Mouse (Mus musculus): ENCODE results near the gene Rhobtb3.
A peak's percentile ranks its signal among the peaks of the same experiment; 100 is the strongest.

The Rhobtb3 gene

GRCm38 (mm10) chr13:75943189-75944043 lies at the start of gene Rhobtb3:
Gene Rhobtb3, minus strand, starts transcription at chr13:75943925.
- peak; percentile 95 for DNase-seq (ENCODE audit: low read depth, low spot score)

- peak; percentile 19 for DNase-seq (ENCODE audit: low read depth, low spot score)
Measured at GRCm38 (mm10) chr13:75992169-75993028, 48.7 kb upstream of the Rhobtb3 start.

GRCm38 (mm10) chr13:75988096-75988495 lies 44.4 kb upstream of the Rhobtb3 start:
- no peak for DNase-seq (ENCODE audit: low read depth, low spot score)

- DNase-seq (ENCODE audit: low read depth, low spot score): no peak
Measured at GRCm38 (mm10) chr13:75981901-75982300, 38.2 kb upstream of the Rhobtb3 start.

GRCm38 (mm10) chr13:75976649-75977048 lies 32.9 kb upstream of the Rhobtb3 start:
- DNase-seq (ENCODE audit: low read depth, low spot score): no peak

- no peak for DNase-seq (ENCODE audit: low read depth, low spot score)
Measured at GRCm38 (mm10) chr13:75976218-75976617, 32.5 kb upstream of the Rhobtb3 start.

GRCm38 (mm10) chr13:75975629-75976028 lies 31.9 kb upstream of the Rhobtb3 start:
- DNase-seq (ENCODE audit: low read depth, low spot score): no peak

GRCm38 (mm10) chr13:75974481-75974880 lies 30.8 kb upstream of the Rhobtb3 start:
- no peak for DNase-seq (ENCODE audit: low read depth, low spot score)

GRCm38 (mm10) chr13:75966850-75967249 lies 23.1 kb upstream of the Rhobtb3 start, which contains the start of gene Spata9:
Gene Spata9, plus strand, starts transcription at chr13:75967150.
- no peak for DNase-seq (ENCODE audit: low read depth, low spot score)

GRCm38 (mm10) chr13:75955357-75955992 lies 11.8 kb upstream of the Rhobtb3 start:
- DNase-seq (ENCODE audit: low read depth, low spot score): no peak

GRCm38 (mm10) chr13:75950295-75950694 lies 6.6 kb upstream of the Rhobtb3 start:
- DNase-seq (ENCODE audit: low read depth, low spot score): peak; percentile 30

- DNase-seq (ENCODE audit: low read depth, low spot score): peak; percentile 30
Measured at GRCm38 (mm10) chr13:75944044-75944820, 507 bp upstream of the Rhobtb3 start.

- DNase-seq (ENCODE audit: low read depth, low spot score): peak; percentile 61
Measured at GRCm38 (mm10) chr13:75942731-75943130, 994 bp downstream of the Rhobtb3 start.

GRCm38 (mm10) chr13:75941518-75942295 lies 2.0 kb downstream of the Rhobtb3 start:
- no peak for DNase-seq (ENCODE audit: low read depth, low spot score)

- DNase-seq (ENCODE audit: low read depth, low spot score): no peak
Measured at GRCm38 (mm10) chr13:75940791-75941517, 2.8 kb downstream of the Rhobtb3 start.

GRCm38 (mm10) chr13:75938866-75939265 lies 4.9 kb downstream of the Rhobtb3 start:
- DNase-seq (ENCODE audit: low read depth, low spot score): no peak

GRCm38 (mm10) chr13:75933287-75933686 lies 10.4 kb downstream of the Rhobtb3 start:
- no peak for DNase-seq (ENCODE audit: low read depth, low spot score)

- peak; percentile 68 for DNase-seq (ENCODE audit: low read depth, low spot score)
Measured at GRCm38 (mm10) chr13:75931073-75931472, 12.7 kb downstream of the Rhobtb3 start.

- no peak for DNase-seq (ENCODE audit: low read depth, low spot score)
Measured at GRCm38 (mm10) chr13:75930660-75931059, 13.1 kb downstream of the Rhobtb3 start.

- DNase-seq (ENCODE audit: low read depth, low spot score): no peak
Measured at GRCm38 (mm10) chr13:75930023-75930422, 13.7 kb downstream of the Rhobtb3 start.

Measured in mesoderm, embryonic 11.5 days (tissue).